Mouse (Mus musculus) embryonic facial prominence, embryonic 12.5 days (tissue): ENCODE data around the gene Olfr954. TPM values are rescaled to one million over a fixed set of nuclear protein-coding genes. Genes with fewer than 3 reads are reported as not detected.

Experiments
- ATAC-seq: fragments of 200-750 bp; cut with Nextera tagmentation; 2 replicates; pipeline ENCODE4 v1.8.0; 2017; ENCODE audit not compliant: insufficient number of reproducible peaks, insufficient read depth, low FRiP score, low TSS enrichment
- H3K27ac ChIP-seq: fragments of 300-500 bp; sonication (generic); 2 replicates; pipeline ENCODE4 v1.5.1; 2016; ENCODE audit warnings: mild to moderate bottlenecking
- H3K27me3 ChIP-seq: fragments of 300-500 bp; sonication (generic); 2 replicates; pipeline ENCODE4 v1.6.1; 2016; ENCODE audit warnings: mild to moderate bottlenecking, moderate library complexity
- H3K36me3 ChIP-seq: fragments of 300-500 bp; sonication (generic); 2 replicates; pipeline ENCODE4 v1.6.1; 2016; ENCODE audit warnings: mild to moderate bottlenecking
- H3K4me1 ChIP-seq: fragments of 300-500 bp; sonication (generic); 2 replicates; pipeline ENCODE4 v1.6.1; 2016
- H3K4me2 ChIP-seq: fragments of 300-500 bp; sonication (generic); replicated peaks from 2 replicates; pipeline ENCODE4 v1.6.1; 2016; ENCODE audit warnings: mild to moderate bottlenecking, moderate library complexity
- H3K4me3 ChIP-seq: fragments of 300-500 bp; sonication (generic); 2 replicates; pipeline ENCODE4 v1.5.1; 2016; ENCODE audit warnings: mild to moderate bottlenecking
- H3K9ac ChIP-seq: fragments of 300-500 bp; sonication (generic); 2 replicates; pipeline ENCODE4 v1.6.1; 2016; ENCODE audit warnings: mild to moderate bottlenecking, moderate library complexity
- H3K9me3 ChIP-seq: fragments of 300-500 bp; sonication (generic); 2 replicates; pipeline ENCODE4 v1.6.1; 2016; ENCODE audit warnings: mild to moderate bottlenecking, moderate library complexity
- WGBS: fragments of 180-500 bp; shearing (Covaris S2); methylation state at CpG from one replicate; pipeline ENCODE4 v1.1.7; 2016; 5-methylcytosine and 5-hydroxymethylcytosine counted together
- polyA plus RNA-seq: library from polyadenylated mRNA; unstranded; fragments of >200 nt; fragmentation: Nextera tagmentation; extraction: Ambion mirVana; gene quantifications from 2 replicates; pipeline ENCODE4 v1.2.1, GENCODE M21; 2016

Olfr954 gene
- not detected in 2 replicates for polyA plus RNA-seq

DNA sequence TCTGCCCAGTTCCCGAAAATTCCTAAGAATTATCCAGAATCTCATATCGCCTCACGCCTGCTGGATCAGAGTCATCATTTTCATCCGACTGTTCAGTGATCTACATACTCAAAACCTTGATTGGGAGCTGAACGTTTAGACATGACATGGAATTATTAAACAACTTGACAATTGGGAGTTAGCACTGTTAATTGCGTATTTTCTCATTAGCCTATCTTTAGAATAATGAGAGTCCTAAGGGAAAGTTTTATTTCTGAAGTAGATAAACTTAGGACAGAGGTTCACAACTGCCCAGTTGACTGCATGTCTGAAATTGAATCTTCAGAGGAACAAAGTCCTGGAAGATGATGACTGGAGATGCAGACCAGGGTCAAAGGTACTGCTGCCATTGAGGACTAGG, at the start of gene Olfr954:
TSS of gene Olfr954 (plus strand) at position 301 of the 400 bp plus-strand sequence.
- Histone ChIP-seq H3K4me3 (no peak within 1 kb of the TSS), H3K4me1 (no peaks in the 10 kb centered on the region), H3K9ac (no peak within 1 kb of the TSS), H3K4me2 (no peak within 1 kb of the TSS), H3K27me3 (no peaks in the 10 kb centered on the region), H3K9me3 (no peaks in the 10 kb centered on the region), H3K36me3 (no peaks in the 10 kb centered on the region), H3K27ac (no peak within 1 kb of the TSS)
- no peak for ATAC-seq
- 83% methylated on average over 6 of the region's 6 CpGs for WGBS

- H3K27ac ChIP-seq: no peak within 1 kb of the TSS
- no peak within 1 kb of the TSS for H3K4me2 ChIP-seq
- no peaks in the 10 kb centered on the region for H3K9me3 ChIP-seq
- H3K27me3 ChIP-seq: no peaks in the 10 kb centered on the region
- no peak within 1 kb of the TSS for H3K9ac ChIP-seq
- no peak within 1 kb of the TSS for H3K4me3 ChIP-seq
- no peaks in the 10 kb centered on the region for H3K36me3 ChIP-seq
- H3K4me1 ChIP-seq: no peaks in the 10 kb centered on the region
- no peak for ATAC-seq
Observed at GRCm38 (mm10) chr9:39427048-39427447, 29.5 kb upstream of the Olfr954 start, which contains the start of gene Olfr952. Olfr952 (minus strand) TSS chr9:39427148.

DNA sequence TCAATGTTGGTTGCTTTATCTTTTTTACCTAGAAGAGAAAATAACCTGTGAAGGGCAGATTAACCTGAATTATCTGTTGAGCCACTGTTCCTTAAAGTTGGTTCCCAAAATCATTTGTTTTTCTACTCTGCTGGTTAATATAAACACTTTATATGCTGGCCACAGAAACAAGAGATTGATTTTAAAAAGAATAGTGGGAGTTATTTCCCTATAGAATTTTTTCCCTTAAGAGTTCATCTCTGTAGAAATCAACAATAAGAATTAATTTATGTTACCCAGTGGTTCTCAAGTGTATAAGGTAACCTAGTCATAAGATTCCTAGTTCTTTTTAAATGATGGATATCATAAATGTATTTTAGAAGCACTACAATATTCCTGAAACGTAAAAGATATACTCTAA, 15.3 kb downstream of the Olfr954 start, which contains the start of gene Olfr955:
TSS of gene Olfr955 (minus strand) at position 101 of the 400 bp plus-strand sequence.
- no peak within 1 kb of the TSS for H3K4me2 ChIP-seq
- no peaks in the 10 kb centered on the region for H3K4me1 ChIP-seq
- WGBS: 44% methylated on average over 1 of the region's 1 CpGs
- H3K27me3 ChIP-seq: no peaks in the 10 kb centered on the region
- H3K27ac ChIP-seq: no peak within 1 kb of the TSS
- no peaks in the 10 kb centered on the region for H3K36me3 ChIP-seq
- H3K4me3 ChIP-seq: no peak within 1 kb of the TSS
- H3K9ac ChIP-seq: no peak within 1 kb of the TSS
- H3K9me3 ChIP-seq: no peaks in the 10 kb centered on the region
- ATAC-seq: no peak

DNA sequence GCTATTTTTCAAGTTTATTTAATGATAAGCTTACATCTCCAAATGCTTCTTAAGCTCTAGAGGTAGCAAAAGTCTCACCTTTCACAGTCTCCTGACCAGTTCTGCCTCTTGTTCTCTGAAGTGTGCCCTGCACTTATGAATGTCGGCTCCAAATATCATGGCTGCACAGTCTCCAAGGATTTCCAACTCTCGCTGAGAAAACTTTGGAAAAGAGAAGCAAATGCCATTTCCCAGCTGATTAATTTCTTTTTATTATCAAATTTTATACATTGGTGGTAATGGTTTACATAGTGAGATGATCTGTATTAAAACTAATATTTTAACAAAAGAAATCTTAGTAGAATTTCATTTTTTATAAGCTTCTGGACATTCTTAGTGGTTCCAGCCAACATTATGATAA, 37.4 kb downstream of the Olfr954 start, which contains the start of gene Olfr44:
TSS of gene Olfr44 (minus strand) at position 101 of the 400 bp plus-strand sequence.
- no peaks in the 10 kb centered on the region for H3K27me3 ChIP-seq
- H3K36me3 ChIP-seq: no peaks in the 10 kb centered on the region
- 88% methylated on average over 2 of the region's 2 CpGs for WGBS
- H3K4me2 ChIP-seq: no peak within 1 kb of the TSS
- H3K4me3 ChIP-seq: no peak within 1 kb of the TSS
- no peaks in the 10 kb centered on the region for H3K4me1 ChIP-seq
- no peak within 1 kb of the TSS for H3K9ac ChIP-seq
- H3K9me3 ChIP-seq: no peaks in the 10 kb centered on the region
- no peak within 1 kb of the TSS for H3K27ac ChIP-seq
- no peak for ATAC-seq

DNA sequence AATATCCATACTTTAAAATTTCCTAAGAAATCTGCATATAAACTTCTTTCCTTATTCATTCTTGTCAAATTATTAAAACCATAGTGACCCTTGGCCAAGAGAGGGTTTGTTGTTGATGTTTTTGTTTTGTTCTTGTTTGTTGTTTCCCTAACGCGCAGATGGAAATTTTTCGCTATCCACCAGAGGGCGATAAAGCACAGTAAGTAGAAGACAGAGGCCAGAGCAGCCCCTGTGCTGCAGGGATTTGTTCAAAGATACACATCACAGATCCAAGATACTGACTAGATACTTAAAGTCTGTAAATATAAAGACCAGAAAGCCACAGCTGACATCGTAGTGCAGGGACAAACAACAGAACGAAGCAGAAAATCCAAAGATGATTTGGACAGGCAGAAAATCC, 52.5 kb downstream of the Olfr954 start:
- WGBS: 8% methylated on average over 6 of the region's 6 CpGs
- Histone ChIP-seq H3K27me3 (no peaks in the 10 kb centered on the region), H3K36me3 (no peaks in the 10 kb centered on the region), H3K4me2 (no peak overlapping the region), H3K27ac (no peak overlapping the region), H3K4me3 (no peak overlapping the region), H3K9me3 (no peaks in the 10 kb centered on the region), H3K4me1 (no peaks in the 10 kb centered on the region), H3K9ac (no peak overlapping the region)
- no peak for ATAC-seq

DNA sequence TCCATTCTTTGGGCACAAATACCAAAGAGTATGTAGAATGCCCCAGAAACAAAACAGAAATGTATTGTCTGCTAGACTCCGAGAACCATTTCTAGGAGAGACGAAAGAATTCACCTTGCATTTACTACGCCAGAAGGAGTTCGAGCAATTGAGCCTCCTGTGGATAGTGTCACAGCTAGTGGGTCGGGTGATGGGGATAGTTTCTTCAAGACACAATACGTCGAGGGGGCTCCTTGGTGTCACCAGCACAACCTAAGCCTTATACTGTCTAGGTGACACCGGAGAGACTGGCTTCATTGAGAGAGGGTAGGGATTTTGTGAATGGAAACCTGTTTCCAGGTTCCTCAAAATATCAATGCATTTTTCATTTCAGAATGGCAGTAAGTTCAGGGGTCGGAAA, 52.9 kb downstream of the Olfr954 start:
- Histone ChIP-seq H3K4me3 (no peak overlapping the region), H3K27ac (no peak overlapping the region), H3K4me2 (no peak overlapping the region), H3K27me3 (no peaks in the 10 kb centered on the region), H3K4me1 (no peaks in the 10 kb centered on the region), H3K9ac (no peak overlapping the region), H3K9me3 (no peaks in the 10 kb centered on the region), H3K36me3 (no peaks in the 10 kb centered on the region)
- ATAC-seq: no peak
- 74% methylated on average over 9 of the region's 9 CpGs for WGBS

Other genes with a start within 250 kb of the Olfr954 start
- gene Olfr1537, start 206.7 kb upstream of the Olfr954 start, polyA plus RNA-seq: not detected in 2 replicates
- not detected in 2 replicates for gene Olfr945, start 179.9 kb upstream of the Olfr954 start, polyA plus RNA-seq
- not detected in 2 replicates for gene Olfr948, start 130.7 kb upstream of the Olfr954 start, polyA plus RNA-seq
- not detected in 2 replicates for gene Olfr951, start 69.3 kb upstream of the Olfr954 start, polyA plus RNA-seq
- not detected in 2 replicates for gene Olfr952, start 29.6 kb upstream of the Olfr954 start, polyA plus RNA-seq
- not detected in 2 replicates for gene Olfr955, start 15.2 kb downstream of the Olfr954 start, polyA plus RNA-seq
- gene Olfr44, start 37.3 kb downstream of the Olfr954 start, polyA plus RNA-seq: not detected in 2 replicates
- gene Olfr957, start 59.1 kb downstream of the Olfr954 start, polyA plus RNA-seq: not detected in 2 replicates
- gene Olfr958, start 97.4 kb downstream of the Olfr954 start, polyA plus RNA-seq: not detected in 2 replicates
- not detected in 2 replicates for gene Olfr959, start 118.9 kb downstream of the Olfr954 start, polyA plus RNA-seq
- gene AW551984, start 147.7 kb downstream of the Olfr954 start, polyA plus RNA-seq: 48.5 and 52.8 TPM in 2 replicates
- gene Olfr148, start 154.0 kb downstream of the Olfr954 start, polyA plus RNA-seq: not detected in 2 replicates
- not detected in 2 replicates for gene Olfr960, start 164.7 kb downstream of the Olfr954 start, polyA plus RNA-seq
- not detected in 2 replicates for gene Olfr961, start 188.4 kb downstream of the Olfr954 start, polyA plus RNA-seq
- not detected in 2 replicates for gene Olfr963, start 210.5 kb downstream of the Olfr954 start, polyA plus RNA-seq